Mouse (Mus musculus) kidney, postnatal 25 days (tissue): ENCODE measurements around the gene Bdkrb1.
A peak's percentile ranks its signal among the peaks of the same experiment; 100 is the strongest.

Experiments
- DNase-seq, 2 experiments: peaks; one replicate each; pipeline ENCODE4 v3.0.0; 2021; ENCODE audit warnings: mixed read lengths in 2 of 2

The Bdkrb1 gene

GRCm38 (mm10) chr12:105599098-105599497 is 3.8 kb upstream of the Bdkrb1 start:
- no peak for DNase-seq

GRCm38 (mm10) chr12:105601586-105601985 is 1.3 kb upstream of the Bdkrb1 start:
- no peak for DNase-seq

- no peak for DNase-seq
Observed at GRCm38 (mm10) chr12:105603904-105604303, 1.0 kb downstream of the Bdkrb1 start.

- DNase-seq: no peak
Observed at GRCm38 (mm10) chr12:105605212-105605611, 2.3 kb downstream of the Bdkrb1 start.

- no peak for DNase-seq
Observed at GRCm38 (mm10) chr12:105606881-105607280, 4.0 kb downstream of the Bdkrb1 start.

GRCm38 (mm10) chr12:105611045-105611444 is 8.2 kb downstream of the Bdkrb1 start:
- no peak for DNase-seq

- DNase-seq: peak; percentile 56 to 63
Observed at GRCm38 (mm10) chr12:105611748-105612147, 8.9 kb downstream of the Bdkrb1 start.

GRCm38 (mm10) chr12:105613559-105613958 is 10.7 kb downstream of the Bdkrb1 start:
- no peak for DNase-seq

- peak in 1 of 2 experiments; percentile 18 for DNase-seq
Observed at GRCm38 (mm10) chr12:105622048-105622447, 19.2 kb downstream of the Bdkrb1 start.

- peak in 1 of 2 experiments; percentile 23 for DNase-seq
Observed at GRCm38 (mm10) chr12:105622981-105623539, 20.2 kb downstream of the Bdkrb1 start.

- DNase-seq: no peak
Observed at GRCm38 (mm10) chr12:105625798-105626197, 22.9 kb downstream of the Bdkrb1 start.

- DNase-seq: no peak
Observed at GRCm38 (mm10) chr12:105634374-105635067, 31.6 kb downstream of the Bdkrb1 start.

GRCm38 (mm10) chr12:105636551-105636950 is 33.7 kb downstream of the Bdkrb1 start:
- DNase-seq: peak in 1 of 2 experiments; percentile 11

- DNase-seq: peak in 1 of 2 experiments; percentile 27
Observed at GRCm38 (mm10) chr12:105637554-105637953, 34.7 kb downstream of the Bdkrb1 start.

- DNase-seq: no peak
Observed at GRCm38 (mm10) chr12:105642770-105643321, 40.0 kb downstream of the Bdkrb1 start.
